Mouse (Mus musculus) brain, embryonic 18.5 days (tissue): ENCODE results near the gene Capzb.

Experiments used
- DNase-seq: peaks from one replicate; pipeline ENCODE4 v3.0.0-alpha.2; 2012; ENCODE audit warnings: low read depth, low spot score

Capzb gene

DNA sequence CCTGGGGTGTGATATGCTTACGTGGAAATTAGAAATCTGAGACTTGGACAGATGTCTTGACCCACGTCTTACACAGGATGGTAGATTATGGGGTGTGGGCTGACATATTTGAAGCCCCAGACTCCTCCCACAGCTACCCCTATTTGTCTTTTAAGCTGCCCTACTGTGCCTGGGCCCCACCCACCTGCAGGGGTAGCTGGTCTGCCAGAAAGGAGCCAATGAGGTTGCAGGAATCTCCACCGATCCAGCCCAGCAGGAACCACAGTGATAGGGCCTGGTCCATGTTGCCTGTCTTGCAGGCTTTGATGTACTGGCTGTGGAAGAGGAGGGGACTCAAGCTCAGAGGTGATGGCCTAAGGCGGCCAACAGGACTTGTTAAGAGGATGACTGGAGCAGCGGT, 109.5 kb downstream of the Capzb start:
- DNase-seq, result no peak

DNA sequence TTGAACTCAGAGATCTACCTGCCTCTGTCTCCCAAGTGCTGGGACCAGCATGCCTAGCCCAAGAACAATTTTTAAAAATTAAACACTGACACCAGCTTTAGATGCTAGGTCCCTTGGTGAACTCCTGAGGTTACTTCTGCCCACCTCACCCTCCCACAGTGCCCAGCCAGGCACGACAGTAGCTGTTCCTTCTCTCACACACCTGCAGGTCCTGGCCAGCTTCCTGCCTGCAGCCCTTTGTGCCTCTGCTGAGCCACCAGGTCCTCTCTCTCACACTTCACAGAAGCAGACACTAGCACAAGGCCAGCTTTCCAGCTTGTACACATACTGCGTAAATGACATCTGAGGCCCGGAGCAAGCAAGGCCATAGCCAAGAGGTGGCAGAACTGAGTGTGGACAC, 112.8 kb downstream of the Capzb start:
- DNase-seq, result no peak

DNA sequence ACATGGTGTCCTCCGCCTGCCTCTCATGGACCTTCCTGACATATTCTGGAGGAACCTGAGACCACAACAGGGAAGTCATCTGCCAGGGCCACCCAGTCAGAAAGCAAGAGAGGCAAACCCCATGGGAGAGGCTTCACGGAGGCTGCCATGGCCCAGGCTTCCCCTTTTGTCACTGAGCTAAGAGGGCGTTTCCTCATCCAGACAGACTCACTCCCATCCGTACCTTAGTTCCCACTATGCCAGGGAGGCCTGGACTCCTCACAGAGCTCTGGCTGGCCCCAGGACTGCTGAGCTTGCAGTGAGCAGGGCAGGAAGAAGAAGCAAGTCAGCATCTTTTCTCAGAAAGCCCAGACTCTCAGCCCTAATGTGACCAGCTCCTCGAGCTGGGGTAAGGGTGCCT, 115.2 kb downstream of the Capzb start:
- DNase-seq, result no peak

DNA sequence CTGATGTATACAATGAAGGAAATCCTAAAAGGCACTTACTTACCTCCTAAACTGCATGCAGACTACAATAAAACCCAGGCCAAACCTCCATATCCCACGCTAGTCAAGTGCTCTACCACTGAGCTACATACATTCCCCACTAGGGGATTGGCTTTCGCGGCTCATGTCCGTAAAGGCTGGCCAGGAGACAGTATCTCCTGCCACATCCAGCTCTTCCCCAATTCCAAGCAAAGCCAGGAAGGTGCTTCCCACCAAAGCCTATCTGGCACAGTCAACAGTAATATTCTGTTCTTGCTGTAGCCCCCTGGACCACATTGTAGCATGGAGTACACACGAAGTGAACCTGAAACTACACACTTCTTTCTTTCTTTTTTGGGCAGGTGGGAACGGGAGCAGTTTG, 117.0 kb downstream of the Capzb start:
- no peak for DNase-seq

GRCm38 (mm10) chr4:139310171-139310898, 117.6 kb downstream of the Capzb start, which contains the start of the genes Pqlc2 and Akr7a5:
TSS of gene Pqlc2 (minus strand) at chr4:139310708.
TSS of gene Akr7a5 (plus strand) at chr4:139310744.
- peak; percentile 78 for DNase-seq

DNA sequence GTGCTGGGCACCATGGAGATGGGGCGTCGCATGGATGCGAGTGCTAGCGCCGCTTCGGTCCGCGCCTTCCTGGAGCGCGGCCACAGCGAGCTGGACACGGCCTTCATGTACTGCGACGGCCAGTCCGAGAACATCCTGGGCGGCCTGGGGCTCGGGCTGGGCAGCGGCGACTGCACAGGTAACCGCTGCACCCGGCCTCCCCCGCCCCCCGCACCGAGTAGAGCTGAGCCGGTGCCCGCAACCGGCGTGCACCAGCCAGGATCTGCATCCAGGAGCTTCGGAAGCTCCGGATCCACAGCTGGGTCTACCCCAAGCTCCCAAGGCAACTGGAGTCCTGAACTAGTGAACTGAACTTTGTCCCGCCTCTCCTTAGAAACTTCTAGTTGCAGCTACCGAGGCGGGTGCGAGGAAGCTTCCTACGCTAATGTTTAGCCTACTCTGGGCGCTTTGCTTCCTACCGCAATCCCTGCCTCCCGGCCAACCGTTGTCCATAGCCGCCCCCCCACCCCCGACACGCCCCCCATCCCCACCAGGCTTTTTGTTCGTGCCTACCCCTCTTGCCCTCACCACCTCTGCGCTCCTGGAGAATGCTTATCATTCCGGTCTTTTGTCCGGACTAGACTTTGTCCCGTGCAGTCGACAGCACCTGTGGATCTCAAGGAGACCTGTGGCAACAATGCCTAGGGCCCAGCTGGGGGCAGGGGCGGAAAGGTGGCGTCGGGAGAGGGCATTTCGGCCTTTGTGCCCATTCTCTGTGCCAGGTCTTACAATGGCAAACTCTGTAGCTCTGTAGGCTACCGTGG, 118.4 kb downstream of the Capzb start:
- DNase-seq, result no peak

- no peak for DNase-seq
These were observed 119.0 kb downstream of the Capzb start for GRCm38 (mm10) chr4:139311707-139312106.

DNA sequence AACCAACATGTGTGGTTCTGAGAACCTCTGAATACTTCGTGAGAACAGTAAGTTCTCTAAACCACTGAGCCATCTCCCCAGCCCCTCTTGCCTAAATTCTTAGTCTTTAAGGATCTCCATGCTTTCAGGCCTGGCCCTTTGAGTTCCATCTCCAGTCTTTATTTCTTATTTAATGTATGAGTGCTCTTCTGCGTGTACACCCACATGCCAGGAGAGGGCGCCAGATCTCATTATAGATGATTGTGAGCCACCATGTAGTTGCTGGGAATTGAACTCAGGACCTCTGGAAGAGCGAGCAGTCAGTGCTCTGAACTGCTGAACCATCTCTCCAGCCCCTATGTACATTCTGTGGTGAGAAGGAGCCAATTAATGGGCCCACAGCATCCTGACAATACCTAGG, 119.9 kb downstream of the Capzb start:
- no peak for DNase-seq

DNA sequence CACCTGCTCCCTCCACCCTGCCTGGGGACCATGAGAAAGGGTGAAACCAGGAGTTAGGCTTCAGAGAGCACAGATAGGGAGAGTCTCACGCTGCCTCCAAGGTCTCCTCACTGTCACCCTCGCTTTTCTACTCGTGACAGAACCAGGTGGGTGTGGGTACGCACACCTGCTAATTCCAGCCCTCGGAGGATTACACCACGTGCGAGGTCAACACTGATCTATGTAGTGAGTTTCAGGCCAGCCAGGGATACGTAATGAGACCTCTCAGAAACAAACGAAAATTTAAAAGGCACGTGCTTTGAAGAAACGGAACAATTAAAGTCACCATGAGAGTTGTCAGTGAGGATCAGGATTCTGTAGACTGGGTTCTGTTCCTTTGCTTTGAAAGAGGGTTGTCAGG, 125.8 kb downstream of the Capzb start:
- no peak for DNase-seq

DNA sequence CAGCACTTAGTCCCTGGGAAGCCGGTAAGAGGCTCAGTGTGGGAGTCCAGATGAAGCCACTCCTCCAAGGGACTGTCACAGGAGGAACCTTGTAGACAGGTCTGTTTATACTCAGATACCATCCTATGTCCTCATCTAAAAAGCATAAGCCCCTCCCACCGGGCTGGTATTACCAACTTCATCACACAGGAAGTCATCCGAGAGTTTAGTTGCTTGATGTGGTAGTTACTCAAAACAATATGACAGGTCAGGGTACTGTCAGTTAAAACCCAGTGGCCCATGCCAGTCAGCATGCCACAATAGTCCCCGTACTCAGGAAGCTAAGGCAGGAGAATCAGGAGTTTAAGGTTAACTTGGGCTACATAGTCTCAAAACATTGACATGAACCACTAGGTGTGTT, 127.0 kb downstream of the Capzb start:
- DNase-seq, result no peak

DNA sequence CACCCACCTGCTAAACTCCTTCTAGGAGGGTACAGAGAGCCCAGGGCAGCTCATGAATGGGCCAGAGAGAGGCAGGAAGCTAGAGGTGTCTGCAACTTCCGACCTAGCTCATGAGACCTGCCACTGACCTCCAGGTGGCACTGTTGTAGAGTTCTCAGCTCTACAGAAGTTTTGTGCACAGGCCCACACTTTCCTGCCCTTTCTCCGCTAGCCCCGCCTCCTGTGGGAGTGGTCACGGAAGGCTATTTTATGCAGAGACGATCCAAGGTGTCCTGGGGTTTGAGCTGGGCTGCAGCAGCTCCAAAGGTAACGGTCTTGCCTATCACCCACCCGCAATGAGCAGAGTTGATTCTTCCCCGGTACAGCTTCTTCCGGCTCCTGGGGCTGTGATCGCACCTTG, 137.9 kb downstream of the Capzb start:
- no peak for DNase-seq

DNA sequence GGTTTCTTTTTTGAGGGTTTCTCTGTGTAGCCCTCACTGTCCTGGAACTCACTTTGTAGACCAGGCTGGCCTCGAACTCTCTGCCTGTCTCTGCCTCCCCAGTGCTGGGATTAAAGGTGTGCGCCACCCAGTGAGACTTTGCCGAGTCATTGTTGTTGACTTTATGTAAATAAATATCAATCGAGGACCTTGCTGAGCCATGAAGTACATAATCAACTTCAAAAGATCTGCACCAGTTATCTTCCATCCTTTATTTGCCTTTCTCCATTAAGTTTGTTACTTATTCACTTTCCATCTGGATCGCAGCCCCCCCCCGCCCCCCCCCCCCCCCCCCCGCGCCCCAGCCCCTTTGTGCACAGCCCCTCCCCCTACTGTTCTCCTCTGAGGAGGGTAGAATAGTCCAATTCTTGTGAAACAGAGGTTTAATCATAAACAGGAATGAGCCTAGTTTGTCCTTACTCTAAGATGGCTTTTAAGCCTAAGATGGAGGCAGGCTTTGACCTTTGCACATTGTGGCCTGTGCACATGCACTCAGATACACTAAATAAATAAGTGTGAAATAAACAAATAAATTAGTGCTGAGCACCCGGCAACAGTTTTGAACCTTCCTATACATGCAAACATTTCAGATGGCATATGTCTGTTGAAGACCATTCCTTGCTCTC, 142.1 kb downstream of the Capzb start:
- no peak for DNase-seq

DNA sequence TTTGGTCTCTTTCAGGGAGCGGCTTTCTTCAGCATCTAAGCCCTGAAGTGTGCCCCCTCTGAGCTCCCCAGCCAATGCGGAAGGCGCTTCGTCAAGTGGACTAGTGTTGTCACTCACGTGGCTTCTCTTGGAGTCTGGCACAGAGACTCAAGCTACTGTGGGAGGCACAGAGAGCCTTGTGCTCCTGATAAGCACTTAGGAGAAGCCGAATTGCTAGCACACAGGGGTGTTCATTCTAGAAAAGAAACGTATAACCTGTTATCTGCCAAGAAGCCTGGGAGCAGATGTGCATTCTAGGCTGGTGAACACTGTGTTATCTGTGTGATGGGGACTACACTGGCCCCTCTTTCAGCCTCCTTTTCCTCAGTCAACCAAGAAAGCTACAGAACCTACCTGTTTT, 142.8 kb downstream of the Capzb start:
- no peak for DNase-seq

- no peak for DNase-seq
These were observed 144.3 kb downstream of the Capzb start for GRCm38 (mm10) chr4:139336822-139337483.

DNA sequence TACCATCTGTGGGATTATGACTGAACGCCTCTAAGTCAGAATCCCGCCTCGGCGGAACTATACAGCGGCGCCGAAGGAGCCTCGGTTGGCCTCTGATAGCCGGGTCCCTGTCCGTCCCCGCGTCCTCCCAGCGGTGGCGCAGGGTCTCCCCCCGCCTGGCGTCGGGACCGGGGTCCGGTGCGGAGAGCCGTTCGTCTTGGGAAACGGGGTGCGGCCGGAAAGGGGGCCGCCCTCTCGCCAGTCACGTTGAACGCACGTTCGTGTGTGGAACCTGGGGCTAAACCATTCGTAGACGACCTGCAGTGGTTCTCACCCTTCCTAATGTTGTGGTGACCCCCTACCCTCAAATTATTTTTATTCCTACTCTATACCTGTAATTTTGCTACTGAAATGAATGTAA, 145.4 kb downstream of the Capzb start:
- no peak for DNase-seq

GRCm38 (mm10) chr4:139340835-139341234, 148.1 kb downstream of the Capzb start:
- no peak for DNase-seq
